Mouse (Mus musculus): ENCODE results near the gene Prdm12. TPM values are rescaled to one million over a fixed set of nuclear protein-coding genes. Genes with fewer than 3 reads are reported as not detected.

The Prdm12 gene
- total and polyA plus RNA-seq, 2 experiments from 2014 or later = 1.9 to 2.5 TPM

GRCm38 (mm10) chr2:31613781-31614180, 26.1 kb upstream of the Prdm12 start:
- no peak overlapping the region for H3K27ac ChIP-seq (ENCODE audit: low read depth, low read length)
- whole genome bisulfite sequencing = 87% methylated on average over 7 of the region's 7 CpGs
- H3K9ac ChIP-seq = no peak overlapping the region
- DNase-seq (no peak), ATAC-seq (no peak)
- H3K4me2 ChIP-seq (ENCODE audit: low read depth) = no peak overlapping the region
- no peaks in the 10 kb centered on the region for H3K9me3 ChIP-seq (ENCODE audit: low read length)
- no peaks in the 10 kb centered on the region for H3K4me1 ChIP-seq (ENCODE audit: insufficient read depth)
- TF ChIP-seq CTCF (IDR thresholded peaks at IDR 0.05; ENCODE audit: low read depth) = no peak
- H3K36me3 ChIP-seq (ENCODE audit: insufficient read depth) = peaks cover 61% of the 10 kb centered on the region
- H3K27me3 ChIP-seq (ENCODE audit: insufficient read depth, low read length) = no peaks in the 10 kb centered on the region
- no peak overlapping the region for H3K4me3 ChIP-seq (ENCODE audit: low read depth, low read length)

GRCm38 (mm10) chr2:31618484-31619161, 21.2 kb upstream of the Prdm12 start:
- Histone ChIP-seq H3K27ac (ENCODE audit: low read depth, low read length) (no peak overlapping the region), H3K27me3 (ENCODE audit: insufficient read depth, low read length) (no peaks in the 10 kb centered on the region), H3K9me3 (ENCODE audit: low read length) (no peaks in the 10 kb centered on the region), H3K36me3 (ENCODE audit: insufficient read depth) (peaks cover 30% of the 10 kb centered on the region), H3K4me2 (ENCODE audit: low read depth) (no peak overlapping the region), H3K4me3 (ENCODE audit: low read depth, low read length) (no peak overlapping the region), H3K4me1 (ENCODE audit: insufficient read depth) (no peaks in the 10 kb centered on the region), H3K9ac (no peak overlapping the region)
- 75% methylated on average over 14 of the region's 14 CpGs for WGBS
- ATAC-seq (no peak), DNase-seq (no peak)
- no peak for TF ChIP-seq CTCF (IDR thresholded peaks at IDR 0.05; ENCODE audit: low read depth)

DNA sequence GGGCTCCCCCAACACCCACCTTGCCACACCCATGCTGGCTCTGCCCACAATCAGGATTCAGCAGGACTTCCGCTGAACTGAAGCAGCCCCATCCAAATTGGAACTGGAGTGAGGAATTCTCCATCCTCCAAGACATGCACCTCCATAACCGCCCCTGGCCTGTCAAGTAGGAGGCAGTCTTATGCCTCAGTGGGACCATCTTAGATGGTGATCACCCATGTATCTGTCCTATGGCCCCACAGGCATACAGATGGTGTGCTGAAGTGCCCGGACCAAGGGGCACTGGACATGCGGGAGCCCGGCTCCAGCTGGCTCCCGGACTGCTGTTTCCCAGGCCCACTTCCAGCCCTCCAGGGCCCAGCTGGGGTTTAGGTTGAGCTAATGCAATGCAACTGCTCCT, 20.6 kb upstream of the Prdm12 start:
- Histone ChIP-seq H3K9ac (no peak overlapping the region), H3K27ac (ENCODE audit: low read depth, low read length) (no peak overlapping the region), H3K4me3 (ENCODE audit: low read depth, low read length) (no peak overlapping the region), H3K4me1 (ENCODE audit: insufficient read depth) (no peaks in the 10 kb centered on the region), H3K27me3 (ENCODE audit: insufficient read depth, low read length) (no peaks in the 10 kb centered on the region), H3K36me3 (ENCODE audit: insufficient read depth) (peaks cover 24% of the 10 kb centered on the region), H3K9me3 (ENCODE audit: low read length) (no peaks in the 10 kb centered on the region), H3K4me2 (ENCODE audit: low read depth) (no peak overlapping the region)
- no peak for TF ChIP-seq CTCF (IDR thresholded peaks at IDR 0.05; ENCODE audit: low read depth)
- WGBS = 93% methylated on average over 6 of the region's 6 CpGs
- no peak for DNase-seq
- ATAC-seq = no peak

- H3K27me3 ChIP-seq (ENCODE audit: insufficient read depth, low read length) = peaks cover 59% of the 10 kb centered on the region
- H3K9me3 ChIP-seq (ENCODE audit: low read length) = no peaks in the 10 kb centered on the region
- H3K4me1 ChIP-seq (ENCODE audit: insufficient read depth) = peaks cover 8% of the 10 kb centered on the region
- H3K4me2 ChIP-seq (ENCODE audit: low read depth) = no peak overlapping the region
- H3K36me3 ChIP-seq (ENCODE audit: insufficient read depth) = no peaks in the 10 kb centered on the region
- WGBS = 64% methylated on average over 3 of the region's 3 CpGs
- no peak overlapping the region for H3K9ac ChIP-seq
- no peak overlapping the region for H3K4me3 ChIP-seq (ENCODE audit: low read depth, low read length)
- ATAC-seq (no peak), DNase-seq (no peak)
- no peak overlapping the region for H3K27ac ChIP-seq (ENCODE audit: low read depth, low read length)
- no peak for TF ChIP-seq CTCF (IDR thresholded peaks at IDR 0.05; ENCODE audit: low read depth)
Measured at GRCm38 (mm10) chr2:31633531-31633930, 6.3 kb upstream of the Prdm12 start.

DNA sequence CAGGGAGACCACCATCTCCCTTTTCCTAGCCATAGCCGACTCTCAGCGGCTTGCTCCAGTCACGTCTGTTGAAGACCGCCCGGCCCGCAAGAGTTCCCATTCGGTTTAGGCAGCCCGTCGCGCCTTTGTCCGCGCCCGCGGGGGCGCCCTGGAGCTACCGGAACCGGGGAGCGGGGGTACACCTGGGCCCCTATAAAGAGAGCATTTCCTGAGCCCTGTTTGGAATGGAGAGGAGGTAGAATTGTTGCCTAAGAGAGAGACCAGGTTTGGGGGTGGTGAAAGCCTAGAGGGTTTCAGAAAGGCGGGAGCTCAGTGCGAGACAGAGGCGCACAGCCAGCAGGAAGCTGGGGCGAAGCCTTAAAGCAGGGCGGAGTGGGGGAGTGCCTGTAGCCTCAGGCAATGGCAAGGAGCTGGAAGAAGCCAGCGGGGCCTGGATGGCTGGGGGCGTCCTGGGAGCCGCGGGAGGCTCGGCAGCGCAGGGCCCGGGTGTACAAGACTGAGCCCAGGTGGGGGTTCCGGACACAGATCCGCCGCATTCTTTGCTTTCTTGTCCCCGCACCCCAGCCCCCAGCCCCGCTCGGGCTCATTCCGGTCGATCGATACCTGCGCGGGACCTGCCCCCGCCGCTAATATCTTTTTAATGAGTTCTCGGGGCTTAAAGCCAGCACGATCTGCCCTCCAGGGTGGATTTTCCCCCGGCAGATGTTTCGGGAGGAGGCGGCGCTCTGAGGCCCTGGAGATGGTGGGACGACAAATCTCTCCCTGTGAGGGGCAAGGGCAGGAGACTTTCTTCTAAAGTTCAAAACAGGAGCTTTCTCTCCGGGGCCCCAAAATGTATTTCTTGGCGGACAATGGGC, 4.3 kb upstream of the Prdm12 start:
- H3K9ac ChIP-seq = no peak overlapping the region
- H3K9me3 ChIP-seq (ENCODE audit: low read length) = no peaks in the 10 kb centered on the region
- peaks cover 8% of the 10 kb centered on the region for H3K4me1 ChIP-seq (ENCODE audit: insufficient read depth)
- no peak for TF ChIP-seq CTCF (IDR thresholded peaks at IDR 0.05; ENCODE audit: low read depth)
- no peak overlapping the region for H3K27ac ChIP-seq (ENCODE audit: low read depth, low read length)
- peak overlapping the region; percentile 23; the same call in 1 of the 2 replicates for H3K4me3 ChIP-seq (ENCODE audit: low read depth, low read length)
- peaks cover 73% of the 10 kb centered on the region for H3K27me3 ChIP-seq (ENCODE audit: insufficient read depth, low read length)
- DNase-seq = no peak
- no peaks in the 10 kb centered on the region for H3K36me3 ChIP-seq (ENCODE audit: insufficient read depth)
- WGBS = under 1% methylated on average over 52 of the region's 52 CpGs
- peak overlapping the region; percentile 37 for H3K4me2 ChIP-seq (ENCODE audit: low read depth)
- ATAC-seq = 0 out of 2 replicates have a peak, but pooled peaks have one; percentile 9

- Histone ChIP-seq H3K4me3 (ENCODE audit: low read depth, low read length) (peak overlapping the region; percentile 23), H3K9ac (no peak overlapping the region), H3K27ac (ENCODE audit: low read depth, low read length) (no peak overlapping the region), H3K9me3 (ENCODE audit: low read length) (no peaks in the 10 kb centered on the region), H3K36me3 (ENCODE audit: insufficient read depth) (no peaks in the 10 kb centered on the region), H3K27me3 (ENCODE audit: insufficient read depth, low read length) (peaks cover 76% of the 10 kb centered on the region), H3K4me2 (ENCODE audit: low read depth) (peak overlapping the region; percentile 37), H3K4me1 (ENCODE audit: insufficient read depth) (peaks cover 8% of the 10 kb centered on the region)
- WGBS = 2% methylated on average over 48 of the region's 48 CpGs
- no peak for TF ChIP-seq CTCF (IDR thresholded peaks at IDR 0.05; ENCODE audit: low read depth)
- DNase-seq (no peak), ATAC-seq (no peak)
Measured at GRCm38 (mm10) chr2:31636138-31636741, 3.6 kb upstream of the Prdm12 start.

Data from forebrain, postnatal 0 days (tissue).